Mouse (Mus musculus): Measurements from ENCODE around the gene Zfp553.

Zfp553 gene

GRCm38 (mm10) chr7:127273118-127273923 is 40.5 kb downstream of the Zfp553 start:
- DNase-seq, result peak; percentile 72 to 74

- peak; percentile 97 to 98 for DNase-seq
Measured at GRCm38 (mm10) chr7:127273925-127274789, 41.3 kb downstream of the Zfp553 start, which contains the start of gene Sephs2. Sephs2 (minus strand) TSS chr7:127274055.

GRCm38 (mm10) chr7:127276519-127276961 is 43.7 kb downstream of the Zfp553 start:
- DNase-seq, result no peak

- peak; percentile 62 to 64 for DNase-seq
Measured at GRCm38 (mm10) chr7:127278311-127278710, 45.5 kb downstream of the Zfp553 start.

GRCm38 (mm10) chr7:127280092-127280491 is 47.2 kb downstream of the Zfp553 start:
- DNase-seq, result no peak

GRCm38 (mm10) chr7:127281114-127281513 is 48.3 kb downstream of the Zfp553 start:
- no peak for DNase-seq

GRCm38 (mm10) chr7:127282190-127282589 is 49.3 kb downstream of the Zfp553 start:
- DNase-seq, result no peak

- no peak for DNase-seq
Measured at GRCm38 (mm10) chr7:127285154-127285553, 52.3 kb downstream of the Zfp553 start.

Data from cerebellum, postnatal 10 days (tissue).